Mouse (Mus musculus): Measurements from ENCODE around the gene Dnmt3c.
"Not testable (repeated sequence)": the region's sequence is repeated elsewhere in the genome, so short reads cannot be mapped to it uniquely, and the experiment has no call there.

Gene Dnmt3c

DNA sequence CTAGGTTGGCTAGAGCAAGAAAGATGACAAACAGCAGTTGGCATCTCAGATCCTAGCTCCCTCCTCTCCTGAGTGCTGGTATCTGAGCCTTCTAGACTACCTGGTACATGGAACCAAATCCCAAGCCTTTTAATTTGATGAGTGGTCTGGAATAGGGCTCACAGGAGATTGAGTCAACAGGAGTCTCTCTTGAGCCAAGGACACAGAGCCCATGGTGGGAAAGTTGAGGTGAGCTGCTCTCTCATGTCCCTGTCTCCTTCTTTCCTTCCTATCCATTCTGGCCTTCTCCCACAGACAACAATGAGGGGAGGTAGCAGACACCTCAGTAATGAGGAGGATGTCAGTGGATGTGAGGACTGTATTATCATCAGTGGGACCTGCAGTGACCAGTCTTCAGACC is at the start of gene Dnmt3c:
TSS of gene Dnmt3c (plus strand) at position 301 of the 400 bp plus-strand sequence.
- no peak for DNase-seq (ENCODE audit: low read depth in 1 of 2, low spot score in 2 of 2)

DNA sequence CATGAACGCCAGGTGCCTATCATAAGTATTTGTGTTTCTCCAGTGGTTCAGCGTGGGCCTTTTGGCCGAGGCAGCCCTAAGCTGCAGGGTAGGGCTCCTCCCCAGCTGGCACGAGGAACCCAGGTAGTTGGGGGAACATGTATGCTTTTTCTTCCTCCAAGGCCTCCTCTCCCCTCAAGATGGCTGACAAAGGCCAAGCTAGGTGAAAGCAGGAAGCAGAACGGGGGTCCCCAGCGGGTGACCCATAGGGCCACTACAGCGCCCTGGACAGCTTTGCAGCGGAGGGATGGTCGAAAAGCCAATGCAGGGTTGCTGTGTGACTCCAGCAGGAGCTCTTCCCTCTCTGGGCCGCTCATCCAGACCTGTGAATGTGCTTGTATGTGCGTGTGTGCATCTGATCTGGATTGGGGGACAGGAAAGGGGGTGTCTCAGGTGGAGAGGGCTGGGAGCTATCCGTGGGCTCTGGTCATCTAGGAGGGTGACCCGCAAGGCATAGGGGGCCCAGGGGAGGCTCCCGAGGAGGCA is 47.6 kb upstream of the Dnmt3c start:
- no peak for DNase-seq (ENCODE audit: low read depth in 1 of 2, low spot score in 2 of 2)

DNA sequence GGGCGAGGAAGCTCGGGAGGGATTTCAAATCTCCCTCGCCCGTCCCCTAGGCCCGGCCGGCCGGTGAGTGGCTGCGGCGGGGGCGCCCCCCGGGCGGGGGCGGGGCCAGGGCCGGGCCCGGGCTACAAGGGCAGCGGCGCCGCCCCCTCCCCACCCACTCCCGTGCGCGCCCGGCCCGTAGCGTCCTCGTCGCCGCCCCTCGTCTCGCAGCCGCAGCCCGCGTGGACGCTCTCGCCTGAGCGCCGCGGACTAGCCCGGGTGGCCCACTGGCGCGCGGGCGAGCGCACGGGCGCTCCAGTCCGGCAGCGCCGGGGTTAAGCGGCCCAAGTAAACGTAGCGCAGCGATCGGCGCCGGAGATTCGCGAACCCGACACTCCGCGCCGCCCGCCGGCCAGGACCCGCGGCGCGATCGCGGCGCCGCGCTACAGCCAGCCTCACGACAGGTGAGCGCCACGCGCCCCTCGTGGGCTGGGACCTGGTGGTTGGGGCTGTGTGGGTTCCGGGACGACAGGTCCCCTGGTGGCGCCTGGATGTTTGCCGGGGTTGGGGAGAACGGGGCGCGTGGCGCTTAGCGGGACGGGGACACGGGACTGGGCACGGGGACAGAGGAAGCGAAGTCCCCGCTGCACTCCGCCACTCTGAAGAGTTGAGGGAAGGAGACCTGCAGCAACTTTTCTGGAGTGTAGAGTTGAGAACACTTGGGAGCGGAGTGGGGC is 47.0 kb upstream of the Dnmt3c start, which contains the start of gene Dnmt3b:
TSS of gene Dnmt3b (plus strand) at position 153 of the 716 bp plus-strand sequence.
- DNase-seq (ENCODE audit: low read depth in 1 of 2, low spot score in 2 of 2): peak in 1 of 2 experiments; percentile 11

DNA sequence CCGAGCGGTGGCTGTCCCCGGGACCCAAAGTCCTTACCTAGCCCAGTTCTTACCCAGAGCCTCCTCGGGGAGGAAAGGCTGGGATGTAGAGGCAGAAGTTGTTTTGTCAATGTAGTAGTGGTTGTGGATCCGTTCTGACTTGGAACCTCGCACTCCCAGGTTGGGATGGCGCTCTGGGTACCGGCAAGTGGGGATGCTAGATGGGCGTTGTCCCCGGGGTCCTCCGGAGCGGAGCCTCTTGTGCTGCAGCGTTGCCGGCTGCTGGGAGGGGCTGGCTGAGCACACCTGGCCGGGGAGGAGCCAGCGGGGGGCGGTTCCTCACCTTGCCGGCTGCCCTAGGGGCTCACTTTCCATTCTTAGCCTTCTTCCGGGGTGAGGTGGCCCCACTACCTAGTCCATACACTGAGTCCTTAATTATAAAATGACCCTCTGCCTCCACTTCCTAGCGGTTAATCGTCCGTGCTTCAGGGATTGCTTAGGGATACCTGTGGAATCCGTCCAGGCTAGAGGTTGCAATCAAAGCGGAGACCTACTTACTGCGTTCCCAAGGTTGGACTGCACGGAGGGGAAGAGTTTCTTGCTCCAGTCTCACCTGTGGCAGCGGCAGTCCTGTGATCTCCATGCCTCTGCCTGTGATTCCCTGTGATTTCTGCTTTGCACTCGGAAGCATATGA is 46.3 kb upstream of the Dnmt3c start:
- DNase-seq (ENCODE audit: low read depth in 1 of 2, low spot score in 2 of 2): no peak

DNA sequence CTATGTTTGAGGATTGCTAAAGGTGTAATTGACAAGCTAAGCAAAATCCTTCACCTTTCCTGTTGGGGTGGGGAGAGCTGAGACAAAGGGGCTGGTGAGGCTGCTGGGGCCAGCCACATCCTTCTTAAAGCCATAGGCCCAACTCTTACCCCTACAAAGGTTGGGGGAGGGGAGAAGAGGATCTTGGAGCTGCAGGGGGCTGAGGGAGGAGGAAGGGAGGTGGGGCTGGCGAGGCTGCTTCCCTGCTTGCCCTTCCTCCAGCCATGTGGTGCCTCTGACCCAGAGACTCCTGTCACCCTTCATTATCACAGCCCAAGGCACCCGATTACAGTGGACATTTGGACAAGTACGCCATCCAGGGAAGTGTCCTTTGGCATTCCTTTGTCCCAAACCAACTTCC is 44.8 kb upstream of the Dnmt3c start:
- no peak for DNase-seq (ENCODE audit: low read depth in 1 of 2, low spot score in 2 of 2)

DNA sequence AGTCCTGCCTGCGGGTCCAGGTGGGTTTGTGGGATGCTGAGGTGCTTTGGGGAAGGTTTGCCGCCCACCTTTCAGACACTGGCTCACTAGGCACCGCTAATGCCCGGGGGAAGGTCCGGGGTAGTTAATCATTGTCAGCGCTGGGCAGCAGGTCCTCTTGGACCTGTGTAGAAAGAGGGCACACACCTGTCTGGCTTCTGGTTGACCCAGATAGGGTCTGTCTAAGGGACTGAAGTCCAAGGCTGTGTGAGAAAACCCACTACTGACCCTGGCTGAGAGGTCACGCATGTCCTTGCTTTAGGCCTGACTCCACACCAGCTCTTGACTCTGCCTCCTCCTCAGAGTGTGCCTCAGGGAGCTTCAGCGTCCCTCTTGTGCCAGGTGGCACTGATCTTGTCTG is 38.8 kb upstream of the Dnmt3c start:
- not testable (repeated sequence) for DNase-seq (ENCODE audit: low read depth in 1 of 2, low spot score in 2 of 2)

DNA sequence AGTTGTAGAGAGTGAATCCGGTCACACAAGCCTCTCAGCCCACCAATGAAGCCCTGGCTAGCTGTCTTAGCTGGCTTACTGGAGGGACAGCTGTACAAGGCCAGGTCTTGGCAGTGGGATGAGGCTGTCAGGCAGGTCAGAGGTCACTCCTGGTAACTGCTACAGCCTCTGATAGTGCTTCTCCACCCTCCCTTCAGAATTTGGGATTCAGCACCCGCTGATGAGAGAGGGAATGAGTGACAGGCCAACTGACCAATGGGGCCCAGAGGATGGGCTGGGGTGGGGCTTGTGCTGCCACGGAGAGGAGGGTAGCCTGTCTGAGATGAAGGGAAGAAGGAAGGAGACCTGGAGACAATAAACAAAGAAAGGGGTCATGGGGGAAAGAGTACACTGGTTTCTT is 35.8 kb upstream of the Dnmt3c start:
- no peak for DNase-seq (ENCODE audit: low read depth in 1 of 2, low spot score in 2 of 2)

DNA sequence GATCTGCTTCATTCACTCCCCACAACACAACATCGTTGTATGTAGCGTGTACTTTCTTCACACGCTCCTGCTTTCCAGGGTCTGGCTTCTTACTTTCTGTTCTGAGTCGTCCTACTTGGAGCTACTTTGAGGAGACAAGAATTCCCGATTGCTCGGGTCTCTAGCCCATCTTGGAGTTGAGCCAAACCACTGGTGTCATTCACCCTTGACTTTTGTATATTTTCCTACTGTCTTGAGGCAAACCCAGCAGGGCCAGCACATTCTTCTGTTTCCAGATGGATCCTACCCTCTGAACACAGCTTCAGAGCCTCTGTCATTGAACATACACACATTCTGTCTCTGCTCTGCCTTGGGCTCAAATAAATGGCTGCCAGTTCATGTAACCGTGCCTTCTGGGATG is 31.1 kb upstream of the Dnmt3c start:
- DNase-seq (ENCODE audit: low read depth in 1 of 2, low spot score in 2 of 2): no peak

DNA sequence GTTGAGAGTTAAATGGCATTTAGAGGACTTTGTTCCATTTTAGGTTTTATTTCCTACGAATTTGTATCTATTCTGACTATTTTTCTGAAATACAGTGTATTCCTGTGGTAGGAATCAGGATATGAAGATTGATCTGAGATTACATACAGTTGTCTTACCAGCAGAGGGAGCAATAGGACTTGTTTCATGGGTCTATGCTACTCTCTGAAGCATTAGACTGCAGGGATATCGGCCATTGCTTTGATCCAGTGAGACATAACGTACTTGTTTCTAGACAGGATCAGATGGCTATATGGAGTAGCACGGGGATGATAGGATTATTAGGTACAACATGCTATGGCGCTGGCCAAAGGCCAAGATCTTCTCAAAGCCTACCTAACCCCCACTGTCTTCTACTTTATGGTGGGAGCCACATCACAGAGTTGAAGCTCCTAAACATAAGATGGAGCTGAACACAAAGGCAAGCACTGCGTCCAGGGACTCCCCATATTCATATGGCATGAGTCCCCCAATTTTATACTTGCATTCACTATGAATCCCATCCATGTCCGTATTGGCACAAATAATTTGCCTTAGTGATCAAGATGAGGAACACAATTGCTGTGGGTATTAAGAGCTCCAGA is 27.6 kb upstream of the Dnmt3c start:
- no peak for DNase-seq (ENCODE audit: low read depth in 1 of 2, low spot score in 2 of 2)

DNA sequence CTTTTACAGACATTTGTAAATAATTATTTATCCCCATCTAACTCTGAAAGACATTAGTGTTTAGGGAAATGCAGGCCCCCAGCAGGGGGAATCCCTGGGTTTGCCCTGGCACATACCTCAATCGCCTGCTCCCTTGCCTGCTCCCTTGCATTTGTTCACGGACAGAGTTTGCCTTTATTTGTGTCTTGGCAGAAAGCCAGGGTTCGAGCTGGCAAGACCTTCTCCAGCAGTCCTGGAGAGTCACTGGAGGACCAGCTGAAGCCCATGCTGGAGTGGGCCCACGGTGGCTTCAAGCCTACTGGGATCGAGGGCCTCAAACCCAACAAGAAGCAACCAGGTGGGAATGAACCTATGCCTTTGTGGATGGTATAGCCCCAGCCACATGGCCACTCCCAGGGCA is 26.3 kb upstream of the Dnmt3c start:
- DNase-seq (ENCODE audit: low read depth in 1 of 2, low spot score in 2 of 2): no peak

DNA sequence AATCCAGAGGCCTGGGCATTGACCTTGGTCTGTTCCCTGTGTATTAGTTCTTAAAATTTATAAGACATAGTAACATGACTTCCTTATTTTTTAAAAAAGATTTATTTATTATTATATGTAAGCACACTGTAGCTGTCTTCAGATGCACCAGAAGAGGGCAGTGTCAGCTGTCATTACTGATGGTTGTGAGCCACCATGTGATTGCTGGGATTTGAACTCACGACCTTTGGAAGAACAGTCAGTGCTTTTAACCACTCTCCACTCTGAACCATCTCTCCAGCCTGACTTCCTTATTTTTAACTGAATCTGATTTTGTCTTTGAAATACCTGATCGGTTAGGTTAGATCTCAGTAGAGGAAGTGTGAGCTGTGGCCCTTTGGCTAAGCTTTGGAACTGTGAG is 23.8 kb upstream of the Dnmt3c start:
- no peak for DNase-seq (ENCODE audit: low read depth in 1 of 2, low spot score in 2 of 2)

DNA sequence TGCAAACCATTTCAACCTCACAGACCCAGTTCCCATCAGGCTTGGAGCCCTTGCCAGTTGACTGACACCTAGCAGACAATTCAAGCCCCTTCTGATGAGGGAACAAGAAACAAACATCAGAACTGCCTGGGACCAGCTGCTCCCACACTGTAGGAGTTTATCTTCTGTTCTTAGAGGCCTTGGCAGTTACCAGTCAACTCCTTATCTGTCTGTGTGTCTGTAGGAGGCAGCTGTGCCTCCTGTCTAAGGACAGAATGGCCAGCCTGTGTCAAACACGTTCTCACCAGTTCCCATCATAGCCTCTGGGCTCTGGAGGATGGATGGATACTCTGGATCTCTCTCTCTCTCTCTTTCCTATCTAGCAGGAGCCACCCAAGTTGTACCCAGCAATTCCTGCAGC is 21.1 kb upstream of the Dnmt3c start:
- not testable (repeated sequence) for DNase-seq (ENCODE audit: low read depth in 1 of 2, low spot score in 2 of 2)

DNA sequence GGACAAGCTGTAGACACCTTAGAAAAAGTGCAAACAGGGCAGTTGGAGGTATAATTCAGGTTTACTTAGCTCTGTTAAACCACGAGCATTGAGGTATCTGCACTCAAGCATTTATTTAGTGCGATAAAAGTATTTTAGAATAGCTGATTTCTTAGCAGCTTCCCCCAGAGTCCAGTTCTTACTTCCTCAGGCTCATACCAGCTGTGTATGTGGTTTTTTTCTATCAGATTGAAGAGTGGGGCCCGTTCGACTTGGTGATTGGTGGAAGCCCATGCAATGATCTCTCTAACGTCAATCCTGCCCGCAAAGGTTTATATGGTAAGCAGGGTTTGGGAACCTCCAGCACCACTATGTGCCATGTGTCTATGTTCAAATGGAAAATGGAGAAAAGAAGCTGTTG is 19.5 kb upstream of the Dnmt3c start:
- DNase-seq (ENCODE audit: low read depth in 1 of 2, low spot score in 2 of 2): no peak

DNA sequence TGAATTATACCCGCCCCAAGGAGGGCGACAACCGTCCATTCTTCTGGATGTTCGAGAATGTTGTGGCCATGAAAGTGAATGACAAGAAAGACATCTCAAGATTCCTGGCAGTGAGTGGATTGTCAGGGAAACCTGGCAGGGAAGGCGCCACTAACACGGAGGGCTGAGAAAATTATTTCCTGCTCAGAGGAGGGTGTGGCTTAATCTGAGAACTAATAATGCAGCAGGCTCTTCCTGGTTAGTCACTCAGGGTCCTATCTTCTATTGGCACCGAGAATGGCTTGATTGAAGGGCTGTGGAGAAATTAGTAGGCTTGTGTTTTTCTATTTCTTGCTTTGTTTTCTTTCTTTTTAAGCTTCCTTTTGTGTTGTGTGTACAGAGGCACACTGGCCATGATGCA is 18.9 kb upstream of the Dnmt3c start:
- no peak for DNase-seq (ENCODE audit: low read depth in 1 of 2, low spot score in 2 of 2)

DNA sequence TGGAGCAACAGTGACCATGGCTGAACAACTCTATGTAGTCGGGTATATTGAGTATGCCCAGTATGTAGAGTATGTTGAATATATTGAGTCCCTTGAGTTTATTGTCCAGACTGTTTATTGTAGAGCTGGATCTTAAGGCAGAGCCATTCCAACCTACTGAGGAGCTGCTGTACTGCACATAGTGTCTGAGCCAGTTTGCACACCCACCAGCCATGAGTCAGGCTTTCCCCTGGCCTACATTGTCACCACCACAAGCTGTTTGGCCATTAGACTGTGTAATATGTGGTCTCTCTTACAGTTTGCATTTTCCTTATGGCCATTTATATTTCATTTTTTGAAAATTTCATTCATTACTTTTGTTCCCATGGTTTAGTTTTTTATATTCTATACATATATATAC is 16.5 kb upstream of the Dnmt3c start:
- no peak for DNase-seq (ENCODE audit: low read depth in 1 of 2, low spot score in 2 of 2)

DNA sequence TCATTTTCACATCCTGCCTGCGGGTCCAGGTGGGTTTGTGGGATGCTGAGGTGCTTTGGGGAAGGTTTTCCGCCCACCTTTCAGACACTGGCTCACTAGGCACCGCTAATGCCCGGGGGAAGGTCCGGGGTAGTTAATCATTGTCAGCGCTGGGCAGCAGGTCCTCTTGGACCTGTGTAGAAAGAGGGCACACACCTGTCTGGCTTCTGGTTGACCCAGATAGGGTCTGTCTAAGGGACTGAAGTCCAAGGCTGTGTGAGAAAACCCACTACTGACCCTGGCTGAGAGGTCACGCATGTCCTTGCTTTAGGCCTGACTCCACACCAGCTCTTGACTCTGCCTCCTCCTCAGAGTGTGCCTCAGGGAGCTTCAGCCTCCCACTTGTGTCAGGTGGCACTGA is 3.0 kb upstream of the Dnmt3c start:
- not testable (repeated sequence) for DNase-seq (ENCODE audit: low read depth in 1 of 2, low spot score in 2 of 2)

DNA sequence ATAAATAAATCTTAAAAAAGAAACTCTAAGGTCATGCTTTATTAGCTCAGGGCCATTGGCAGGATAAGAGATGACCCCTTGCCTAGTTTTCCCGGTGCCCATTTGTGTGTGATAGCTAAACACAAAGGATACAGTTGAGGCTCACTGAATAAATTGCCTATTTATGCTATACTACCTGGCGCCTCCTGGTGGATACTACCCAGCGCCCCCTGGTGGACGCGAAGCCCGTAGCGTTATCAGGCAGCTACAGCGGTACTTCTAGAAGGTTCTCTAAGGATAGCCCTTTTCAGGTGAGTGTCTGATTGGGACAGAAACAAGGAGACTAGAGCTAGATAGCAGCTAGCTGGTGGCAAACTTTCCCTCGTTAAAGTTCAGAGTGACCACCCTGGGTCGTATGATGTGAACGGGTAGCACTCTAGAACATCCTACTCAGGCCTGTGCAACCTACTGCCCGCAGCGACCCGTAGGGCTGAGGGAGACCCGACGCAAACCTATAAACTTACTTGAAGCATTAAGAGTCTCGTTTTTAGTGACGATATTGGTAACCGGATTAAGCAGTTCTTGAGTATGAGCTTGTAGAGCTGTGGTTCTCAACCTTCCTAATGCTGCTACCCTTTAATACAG is 1.9 kb upstream of the Dnmt3c start:
- DNase-seq (ENCODE audit: low read depth in 1 of 2, low spot score in 2 of 2): peak; percentile 8 to 28

DNA sequence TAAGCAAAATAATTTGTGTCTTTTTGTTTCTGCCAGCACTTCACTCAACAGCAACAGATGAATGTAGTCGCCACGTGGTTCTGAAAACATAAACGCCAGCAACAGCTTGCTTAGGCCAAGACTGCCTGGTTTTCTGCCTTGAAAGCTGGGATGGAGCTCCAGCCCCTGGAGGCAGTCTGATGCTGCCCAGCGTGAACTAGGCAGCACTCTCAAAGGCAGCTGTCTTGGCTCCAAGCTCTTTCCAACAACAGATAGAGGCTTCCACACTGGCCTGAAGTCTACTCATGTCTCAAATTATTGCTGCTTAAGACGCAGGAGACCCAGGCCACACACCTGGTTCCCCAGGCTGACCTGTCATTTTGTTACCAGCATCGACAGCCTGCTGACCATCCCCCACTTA is 6.9 kb downstream of the Dnmt3c start:
- no peak for DNase-seq (ENCODE audit: low read depth in 1 of 2, low spot score in 2 of 2)

DNA sequence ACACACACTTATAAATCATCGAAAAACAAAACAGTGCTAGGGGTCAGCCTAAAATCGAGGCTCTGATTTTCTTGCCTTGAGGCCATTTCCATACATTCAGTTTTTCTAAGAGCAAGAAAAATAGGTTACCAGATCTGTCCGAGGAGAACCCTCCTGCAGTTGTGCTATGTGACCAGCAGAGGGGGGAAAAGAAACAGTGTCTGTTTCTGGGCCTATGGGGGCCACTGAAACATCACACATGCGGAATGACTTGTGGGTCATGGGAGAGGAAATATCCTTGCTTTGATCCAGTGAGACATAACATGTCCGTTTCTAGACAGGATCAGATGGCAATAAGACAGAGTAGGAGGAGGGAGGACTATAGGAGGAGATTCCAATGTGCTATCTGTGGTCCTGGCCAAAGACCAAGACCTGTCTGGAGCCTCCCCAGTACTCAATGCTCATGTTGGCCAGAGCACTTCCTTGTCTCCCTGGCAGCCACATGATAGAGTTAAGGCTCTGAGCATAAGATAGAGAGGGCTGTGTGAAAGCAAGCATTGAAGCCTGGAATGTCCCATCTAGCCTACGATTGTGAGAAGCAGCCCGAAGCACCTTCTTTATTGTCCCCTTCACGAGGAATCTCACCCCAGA is 14.4 kb downstream of the Dnmt3c start:
- DNase-seq (ENCODE audit: low read depth in 1 of 2, low spot score in 2 of 2): no peak

DNA sequence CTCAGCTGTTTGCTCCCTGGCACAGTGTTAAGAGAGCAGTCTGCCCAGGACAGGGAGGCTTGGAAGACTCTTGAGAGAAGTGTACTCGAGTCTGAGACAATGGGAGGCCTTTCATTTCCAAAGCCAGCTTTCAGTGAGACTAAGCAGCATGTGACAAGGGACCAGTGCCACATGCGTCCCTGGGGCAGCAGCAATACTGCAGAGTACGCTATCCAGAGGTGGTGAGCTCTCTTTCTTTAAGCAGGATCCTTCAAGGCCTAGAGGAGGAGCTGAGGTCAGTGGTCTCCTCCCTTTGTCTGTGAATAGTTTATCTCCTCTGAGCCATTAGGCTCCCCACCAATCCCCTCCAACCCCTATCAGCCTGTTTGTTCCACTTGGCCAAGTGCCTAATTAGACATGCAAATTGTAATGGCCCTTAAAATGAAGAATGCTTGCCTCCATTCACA is 16.2 kb downstream of the Dnmt3c start:
- DNase-seq (ENCODE audit: low read depth in 1 of 2, low spot score in 2 of 2): no peak

DNA sequence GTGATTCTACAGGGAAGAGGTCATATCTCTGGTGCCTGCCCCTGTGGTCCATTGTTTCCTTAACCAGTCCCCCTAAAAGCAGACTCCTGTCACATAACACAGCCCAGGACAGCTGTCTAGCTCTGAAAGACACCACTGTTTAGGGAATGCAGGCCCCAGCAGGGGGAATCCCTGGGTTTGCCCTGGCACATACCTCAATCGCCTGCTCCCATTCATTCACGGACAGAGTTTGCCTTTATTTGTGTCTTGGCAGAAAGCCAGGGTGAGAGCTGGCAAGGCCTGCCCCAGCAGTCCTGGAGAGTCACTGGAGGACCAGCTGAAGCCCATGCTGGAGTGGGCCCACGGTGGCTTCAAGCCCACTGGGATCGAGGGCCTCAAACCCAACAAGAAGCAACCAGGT is 16.8 kb downstream of the Dnmt3c start:
- DNase-seq (ENCODE audit: low read depth in 1 of 2, low spot score in 2 of 2): no peak

All from monocyte, adult 2 months (primary cell).